Mouse (Mus musculus): ENCODE measurements around the gene Tbrg4. TPM values are rescaled to one million over a fixed set of nuclear protein-coding genes. Genes with fewer than 3 reads are reported as not detected.

Gene Tbrg4
- 103 and 119 TPM in 2 replicates for polyA plus RNA-seq (2012; rRNA removed; ENCODE audit: low replicate concordance)

DNA sequence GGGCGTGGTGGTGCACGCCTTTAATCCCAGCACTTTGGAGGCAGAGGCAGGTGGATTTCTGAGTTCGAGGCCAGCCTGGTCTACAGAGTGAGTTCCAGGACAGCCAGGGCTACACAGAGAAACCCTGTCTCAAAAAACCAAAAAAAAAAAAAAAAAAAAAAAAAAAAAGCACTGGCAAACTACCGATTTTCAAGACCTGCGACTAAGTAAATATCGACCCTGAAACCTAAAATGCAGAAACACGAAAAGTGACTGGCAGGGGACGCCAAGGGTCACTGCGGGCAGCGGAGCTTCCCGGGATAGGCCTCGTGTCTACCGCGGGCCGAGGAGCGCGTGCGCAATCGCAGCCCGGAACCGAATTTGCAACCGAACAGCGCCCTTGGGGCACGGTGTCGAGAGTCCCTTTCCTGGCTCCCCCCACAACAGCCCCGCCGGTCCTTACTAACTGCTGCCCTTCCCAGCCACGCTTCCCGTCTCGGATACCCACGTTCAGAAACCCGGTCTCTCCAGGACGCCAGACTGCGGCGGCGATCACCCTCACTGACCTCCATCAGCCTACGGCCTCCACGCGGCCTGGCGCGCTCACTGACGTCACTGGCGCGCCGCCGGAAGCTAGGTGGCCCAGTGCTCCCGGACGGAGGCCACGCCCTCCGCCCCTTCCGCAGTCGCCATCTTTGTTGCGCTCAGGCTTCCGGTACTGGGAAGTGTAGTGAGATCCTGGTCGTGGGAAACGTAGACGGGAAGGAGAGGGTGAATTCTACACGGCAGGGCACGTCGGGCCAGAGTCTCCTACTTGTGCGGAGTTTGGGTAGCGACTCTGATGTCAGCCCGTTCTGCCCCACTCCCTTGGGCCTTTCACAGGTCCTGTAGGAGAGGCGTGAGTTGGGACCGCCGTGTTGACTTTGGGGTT, at the start of gene Tbrg4:
TSS of gene Tbrg4 (minus strand) at position 590 of the 910 bp plus-strand sequence.

DNA sequence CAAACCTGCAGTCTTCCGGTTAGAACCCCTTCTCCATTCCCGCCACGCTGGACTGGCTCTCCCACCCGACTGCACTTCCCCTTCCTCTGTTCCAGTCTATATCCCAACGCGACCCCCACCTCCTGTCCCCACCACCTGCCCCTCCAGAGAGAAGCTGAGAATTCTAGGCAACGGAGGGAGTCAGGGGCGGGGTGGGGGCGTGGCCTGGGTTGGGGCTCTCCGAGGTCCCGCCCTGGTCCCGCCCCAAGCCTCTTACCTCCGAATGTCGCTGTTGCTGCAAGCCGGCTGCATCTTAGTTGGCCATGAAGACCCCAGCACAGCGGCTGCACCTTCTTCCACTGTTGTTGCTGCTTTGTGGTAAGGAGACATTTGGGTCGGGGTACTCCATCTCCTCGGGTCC, 32.4 kb upstream of the Tbrg4 start, which contains the start of gene Ramp3:
TSS of gene Ramp3 (plus strand) at position 251 of the 400 bp plus-strand sequence.

GRCm38 (mm10) chr11:6638537-6638936, 12.7 kb upstream of the Tbrg4 start, which contains the start of gene Wap:
Gene Wap (minus strand): TSS chr11:6638637.

GRCm38 (mm10) chr11:6605491-6606399, 20.1 kb downstream of the Tbrg4 start, which contains the start of gene Nacad:
Gene Nacad (minus strand): TSS chr11:6606053.

Other genes starting within 250 kb of the Tbrg4 start
- 43.9 and 108 TPM in 2 replicates for gene Zmiz2, start 237.0 kb downstream of the Tbrg4 start, polyA plus RNA-seq (2012; rRNA removed; ENCODE audit: low replicate concordance)
- gene Ppia, start 210.6 kb downstream of the Tbrg4 start, polyA plus RNA-seq (2012; rRNA removed; ENCODE audit: low replicate concordance) = 473 and 983 TPM in 2 replicates
- 26.2 and 31.1 TPM in 2 replicates for gene H2afv, start 181.6 kb downstream of the Tbrg4 start, polyA plus RNA-seq (2012; rRNA removed; ENCODE audit: low replicate concordance)
- gene Purb, start 150.2 kb downstream of the Tbrg4 start, polyA plus RNA-seq (2012; rRNA removed; ENCODE audit: low replicate concordance) = 7.5 and 11.6 TPM in 2 replicates
- 76.2 and 117 TPM in 2 replicates for gene Myo1g, start 105.1 kb downstream of the Tbrg4 start, polyA plus RNA-seq (2012; rRNA removed; ENCODE audit: low replicate concordance)
- 151 and 167 TPM in 2 replicates for gene Ccm2, start 79.2 kb downstream of the Tbrg4 start, polyA plus RNA-seq (2012; rRNA removed; ENCODE audit: low replicate concordance)
- gene Nacad, start 20.0 kb downstream of the Tbrg4 start, polyA plus RNA-seq (2012; rRNA removed; ENCODE audit: low replicate concordance) = 1.3 and 1.4 TPM in 2 replicates
- not detected in 2 replicates for gene Wap, start 12.6 kb upstream of the Tbrg4 start, polyA plus RNA-seq (2012; rRNA removed; ENCODE audit: low replicate concordance)
- gene Ramp3, start 32.5 kb upstream of the Tbrg4 start, polyA plus RNA-seq (2012; rRNA removed; ENCODE audit: low replicate concordance) = 2.8 and 4.1 TPM in 2 replicates
- not detected in 2 replicates for gene Gm11983, start 211.6 kb upstream of the Tbrg4 start, polyA plus RNA-seq (2012; rRNA removed; ENCODE audit: low replicate concordance)